9 mouse cellular contexts compared by ENCODE assay signal in the genomic region with DNA sequence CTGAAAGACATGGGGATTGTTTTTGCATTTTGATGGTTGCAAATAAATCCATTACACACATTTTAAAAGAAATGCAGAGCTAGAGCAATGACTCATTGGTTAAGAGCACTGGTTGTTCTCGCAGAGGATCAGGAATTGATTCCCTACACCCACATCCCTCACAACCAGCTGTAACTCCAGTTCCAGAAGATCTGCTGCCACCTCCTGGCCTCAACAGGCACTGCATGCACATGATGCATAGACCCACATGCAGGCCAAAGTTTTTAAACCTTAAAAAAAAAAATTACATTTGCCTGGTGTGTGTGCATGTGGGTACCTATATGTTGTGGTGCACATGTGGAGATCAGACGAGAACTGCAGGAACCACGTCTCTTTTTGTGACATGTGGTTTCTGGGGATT. TPM values are rescaled to one million over a fixed set of nuclear protein-coding genes. Genes with fewer than 3 reads are reported as not detected.
A peak's percentile ranks its signal among the peaks of the same experiment; 100 is the strongest.
DNase-seq lines count a peak whose midpoint lies in the region; ATAC-seq lines count a peak whose summit lies in the region.
"Had no signal": no experiment of that assay in that cellular context is flagged by ENCODE, and none has a peak within 500 bp of the region (broad histone marks: within the 10 kb centered on the region; RNA-seq: fewer than 3 reads in every experiment).

No protein-coding gene starts in this region.

- no peak for ATAC-seq in CD4-positive, CD25-positive, alpha-beta regulatory T cell, adult 4 months

- peak; percentile 72 for DNase-seq in CD4-positive, CD25-positive, alpha-beta regulatory T cell, adult 2 months (ENCODE audit: low read depth, low spot score)
- DNase-seq in layer of hippocampus, adult 11-12 months (ENCODE audit: low spot score) = peak; percentile 8
- DNase-seq in layer of hippocampus, adult 9-11 months = no peak
- peak; percentile 71 for DNase-seq in R1 (ENCODE audit: low read depth, low spot score)
- DNase-seq in forelimb bud, embryonic 11.5 days (ENCODE audit: low read depth, low spot score) = peak; percentile 36
- DNase-seq in monocyte, adult 2 months (ENCODE audit: low read depth in 1 of 2, low spot score in 2 of 2) = peak; percentile 16
- no peak for DNase-seq in Muller cell, postnatal 12 days (ENCODE audit: inconsistent ontology term)

RNA-seq across cellular contexts. Expression of a gene that starts 17.7 kb away (rescaled TPM):
- polyA plus RNA-seq in CD4-positive, CD25-positive, alpha-beta regulatory T cell, adult 4 months (2017; shearing (Covaris generic)) = not detected
- polyA plus RNA-seq: heart, embryonic 15.5 days had no signal

RNA-seq across cellular contexts. Expression of a gene that starts 20.0 kb away (rescaled TPM):
- polyA plus RNA-seq in CD4-positive, CD25-positive, alpha-beta regulatory T cell, adult 4 months (2017; shearing (Covaris generic)) = not detected

RNA-seq across cellular contexts. Expression of a gene that starts 45.9 kb away (rescaled TPM):
- polyA plus RNA-seq in CD4-positive, CD25-positive, alpha-beta regulatory T cell, adult 4 months (2017; shearing (Covaris generic)) = not detected

RNA-seq across cellular contexts. Expression of a gene that starts 56.3 kb away (rescaled TPM):
- polyA plus RNA-seq in CD4-positive, CD25-positive, alpha-beta regulatory T cell, adult 4 months (2017; shearing (Covaris generic)) = not detected
- polyA plus RNA-seq: heart, embryonic 15.5 days had no signal

Comparison
In these comparisons a context has a peak if more than half of its experiments do, and no peak if none do; other contexts are left out.
1. DNase-seq: peak in CD4-positive, CD25-positive, alpha-beta regulatory T cell, adult 2 months (single experiment), layer of hippocampus, adult 11-12 months (single experiment), R1 (single experiment), forelimb bud, embryonic 11.5 days (single experiment) and monocyte, adult 2 months (2 of 2); none in layer of hippocampus, adult 9-11 months (single experiment) and Muller cell, postnatal 12 days (single experiment).